Mouse (Mus musculus): ENCODE measurements around the gene Gda. TPM values are rescaled to one million over a fixed set of nuclear protein-coding genes. Genes with fewer than 3 reads are reported as not detected.

The Gda gene
- total RNA-seq, 2 experiments from 2014 or later, result 165 to 226 TPM

GRCm38 (mm10) chr19:21461221-21461960 lies 11.9 kb downstream of the Gda start:
- peak; percentile 98 for ATAC-seq (ENCODE audit: poor library complexity, severe bottlenecking)

GRCm38 (mm10) chr19:21457461-21457860 lies 15.8 kb downstream of the Gda start:
- no peak for ATAC-seq (ENCODE audit: poor library complexity, severe bottlenecking)

DNA sequence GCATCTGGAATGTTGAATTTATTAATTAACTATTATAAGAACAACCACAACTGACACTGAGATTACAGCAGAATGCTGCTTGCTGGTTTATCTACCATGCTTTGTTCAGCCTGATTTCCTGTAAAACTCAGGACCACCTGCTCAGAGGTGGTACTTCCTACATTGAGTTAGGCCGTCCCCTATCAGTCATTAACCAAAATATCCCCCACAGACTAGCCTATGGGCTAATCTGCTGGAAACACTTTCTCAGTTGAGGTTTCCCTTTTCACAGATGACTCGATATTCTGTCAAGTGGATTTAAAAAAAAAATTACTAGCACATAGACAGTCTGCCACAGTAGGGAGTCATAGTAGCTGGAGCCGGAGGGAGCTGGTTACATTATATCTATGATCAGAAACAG lies 31.5 kb downstream of the Gda start:
- peak; percentile 13; the same call in 1 of the 2 replicates for ATAC-seq (ENCODE audit: poor library complexity, severe bottlenecking)

- ATAC-seq (ENCODE audit: poor library complexity, severe bottlenecking), result peak; percentile 83
These were observed 32.4 kb downstream of the Gda start for GRCm38 (mm10) chr19:21440841-21441240.

DNA sequence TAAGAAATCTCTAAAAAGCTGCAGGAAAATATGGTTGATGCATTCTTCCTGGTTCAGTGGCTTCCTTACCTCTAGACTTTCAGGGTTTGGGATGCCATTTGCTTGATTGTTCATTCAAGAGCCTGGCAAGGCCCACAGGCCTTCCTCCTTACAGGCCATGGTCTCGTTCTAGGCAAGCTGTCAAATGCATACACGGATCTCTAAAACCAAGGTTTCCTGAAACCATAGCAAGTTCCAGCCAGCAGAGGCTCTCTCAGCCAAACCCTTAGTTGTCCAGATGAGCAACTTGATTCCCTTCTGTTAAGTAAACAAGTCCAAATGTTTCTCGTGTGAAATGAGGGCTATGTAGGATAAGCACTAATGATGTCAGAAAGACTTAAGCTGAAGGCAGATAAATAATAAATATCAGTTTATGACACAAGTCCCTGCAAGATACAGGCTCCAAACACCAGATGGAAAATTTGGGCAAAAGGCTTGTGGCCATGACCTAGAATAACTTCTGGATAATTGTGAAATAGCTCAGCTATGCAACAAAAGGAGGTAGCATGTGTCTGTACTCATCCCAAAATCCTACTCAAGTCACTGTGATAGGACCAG lies 34.0 kb downstream of the Gda start:
- no peak for ATAC-seq (ENCODE audit: poor library complexity, severe bottlenecking)

DNA sequence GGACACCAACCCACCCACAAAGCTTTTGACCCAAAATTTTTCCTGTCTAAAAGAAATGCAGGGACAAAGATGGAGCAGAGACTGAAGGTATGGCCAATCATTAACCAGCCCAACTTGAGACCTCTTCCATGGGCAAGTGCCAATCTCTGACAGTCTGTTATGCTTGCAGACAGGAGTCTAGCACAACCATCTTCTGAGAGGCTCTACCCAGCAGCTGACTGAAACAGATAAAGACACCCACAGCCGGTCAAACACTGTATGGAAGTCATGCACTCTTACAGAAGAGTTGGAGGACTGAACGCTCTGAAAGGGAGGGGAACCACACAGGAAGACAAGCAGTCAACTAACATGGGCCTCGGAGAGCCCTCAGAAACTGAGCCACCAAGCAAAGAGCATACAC lies 36.7 kb downstream of the Gda start:
- ATAC-seq (ENCODE audit: poor library complexity, severe bottlenecking), result no peak

GRCm38 (mm10) chr19:21433348-21433747 lies 39.9 kb downstream of the Gda start:
- no peak for ATAC-seq (ENCODE audit: poor library complexity, severe bottlenecking)

- ATAC-seq (ENCODE audit: poor library complexity, severe bottlenecking), result no peak
These were observed 40.4 kb downstream of the Gda start for GRCm38 (mm10) chr19:21432879-21433278.

GRCm38 (mm10) chr19:21432286-21432685 lies 41.0 kb downstream of the Gda start:
- ATAC-seq (ENCODE audit: poor library complexity, severe bottlenecking), result no peak

DNA sequence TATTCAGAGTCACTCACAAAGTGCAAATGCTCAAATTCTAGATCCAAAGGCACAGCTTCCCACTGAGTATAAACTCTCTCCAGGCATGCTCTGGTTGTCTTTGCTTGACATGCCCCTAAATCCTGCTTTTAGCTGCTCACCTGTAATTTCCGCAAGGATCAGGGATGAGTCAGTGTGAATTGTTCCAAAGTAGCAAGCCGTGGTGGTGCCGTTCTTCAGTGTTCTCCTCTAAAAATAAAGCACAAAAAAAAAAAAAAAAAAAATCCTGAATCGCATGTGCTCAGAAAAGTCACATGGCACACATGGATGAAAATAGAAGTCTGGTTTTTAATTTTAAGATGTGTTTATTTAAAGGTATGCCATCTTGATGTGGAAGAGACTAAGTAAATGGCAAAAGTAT lies 47.9 kb downstream of the Gda start:
- no peak for ATAC-seq (ENCODE audit: poor library complexity, severe bottlenecking)

DNA sequence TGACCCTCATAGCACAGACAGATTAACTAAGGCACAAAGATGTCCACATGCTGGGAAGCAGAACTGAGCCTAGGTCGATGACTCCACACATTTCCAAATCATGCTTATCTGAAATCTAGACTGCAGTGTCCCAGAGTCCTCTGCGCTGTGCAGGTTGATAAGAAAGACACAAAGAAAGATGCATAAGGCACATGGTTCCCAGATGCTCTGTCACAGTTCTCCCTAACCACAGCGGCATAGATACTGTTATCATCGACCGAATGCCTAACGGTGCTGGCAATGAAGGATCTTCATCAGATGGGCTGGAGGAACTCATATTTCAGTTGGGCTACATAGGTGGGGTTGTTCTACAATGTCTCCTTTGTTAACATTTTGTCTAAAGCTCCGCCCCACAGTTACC lies 49.5 kb downstream of the Gda start:
- ATAC-seq (ENCODE audit: poor library complexity, severe bottlenecking), result peak; percentile 35; the same call in 1 of the 2 replicates

GRCm38 (mm10) chr19:21418418-21418817 lies 54.8 kb downstream of the Gda start:
- ATAC-seq (ENCODE audit: poor library complexity, severe bottlenecking), result no peak

DNA sequence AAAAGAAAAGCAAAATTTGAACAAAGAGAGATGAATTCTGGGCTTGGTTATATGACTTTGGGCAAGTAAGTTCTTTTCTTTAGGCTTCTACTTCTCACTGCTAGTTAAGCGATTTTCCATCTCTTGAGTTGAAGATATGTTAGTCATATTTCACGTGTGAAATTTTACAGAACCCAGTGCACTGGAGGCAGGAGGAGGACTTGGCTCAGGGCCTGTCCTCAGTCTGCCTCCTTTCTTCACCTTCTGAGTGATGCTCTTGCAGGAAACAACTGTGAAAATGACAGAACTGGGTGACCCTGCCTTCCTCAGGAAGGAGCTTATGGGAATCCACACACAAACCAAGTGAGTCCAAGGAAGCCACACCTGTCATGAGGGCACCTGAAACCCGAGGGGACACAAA lies 57.9 kb downstream of the Gda start:
- ATAC-seq (ENCODE audit: poor library complexity, severe bottlenecking), result no peak

GRCm38 (mm10) chr19:21409178-21409577 lies 64.1 kb downstream of the Gda start:
- no peak for ATAC-seq (ENCODE audit: poor library complexity, severe bottlenecking)

DNA sequence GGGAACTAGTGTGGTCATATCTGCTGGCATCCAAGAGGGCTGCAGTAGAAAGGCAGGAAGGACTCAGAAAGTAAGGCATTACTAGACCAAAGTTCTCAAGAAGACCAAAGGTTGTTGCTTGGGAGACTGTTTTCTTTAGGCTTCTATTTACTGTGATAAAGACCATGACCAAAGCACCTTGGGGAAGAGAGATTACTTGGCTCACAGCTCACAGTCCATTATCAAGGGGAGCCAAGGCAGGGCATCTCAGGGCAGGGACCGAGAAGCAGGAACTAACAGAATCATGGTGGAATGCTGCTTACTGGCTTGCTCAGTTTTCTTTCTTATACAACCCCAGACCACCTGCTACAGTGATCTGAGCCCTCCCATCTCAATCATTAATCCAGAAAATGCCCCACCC lies 65.9 kb downstream of the Gda start:
- peak; percentile 33 for ATAC-seq (ENCODE audit: poor library complexity, severe bottlenecking)

GRCm38 (mm10) chr19:21397994-21398393 lies 75.3 kb downstream of the Gda start:
- no peak for ATAC-seq (ENCODE audit: poor library complexity, severe bottlenecking)

DNA sequence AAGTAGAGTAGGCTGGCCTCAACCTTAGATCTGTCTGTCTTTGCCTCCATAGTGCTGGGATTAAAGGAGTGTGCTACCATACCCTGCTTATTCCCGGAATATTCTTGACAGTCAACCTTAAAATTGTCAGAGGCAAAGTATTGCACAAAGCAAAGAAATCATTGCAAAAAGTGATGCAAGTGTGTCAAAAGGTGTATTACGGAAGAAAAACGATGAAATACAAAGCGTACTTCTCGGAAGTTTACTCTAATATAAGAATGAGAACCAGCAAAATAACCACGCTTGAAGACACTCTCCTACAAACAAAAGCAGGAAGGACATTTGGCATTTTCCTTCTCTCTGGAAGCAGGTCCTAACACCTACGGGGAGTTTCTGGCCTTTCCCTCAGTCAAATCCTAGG lies 76.9 kb downstream of the Gda start:
- peak; percentile 76 for ATAC-seq (ENCODE audit: poor library complexity, severe bottlenecking)

- ATAC-seq (ENCODE audit: poor library complexity, severe bottlenecking), result no peak
These were observed 82.3 kb downstream of the Gda start for GRCm38 (mm10) chr19:21390904-21391303.

DNA sequence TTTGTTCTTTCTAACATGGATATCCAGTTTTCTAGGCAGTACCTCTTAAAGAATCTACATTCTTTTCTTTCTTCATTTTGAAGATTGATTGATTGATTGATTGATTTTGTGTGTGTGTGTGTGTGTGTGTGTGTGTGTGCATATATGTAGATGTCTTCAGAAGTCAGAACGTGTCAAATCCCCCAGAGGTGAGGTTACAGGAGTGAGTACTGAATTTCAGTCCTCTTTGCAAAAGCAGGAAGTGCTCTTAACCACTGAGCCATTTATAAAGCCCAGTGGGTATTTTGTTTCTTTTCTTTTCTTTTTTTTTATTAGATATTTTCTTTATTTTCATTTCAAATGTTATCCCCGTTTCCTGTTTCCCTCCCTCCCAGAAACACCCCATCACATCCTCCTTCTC lies 86.4 kb downstream of the Gda start:
- no peak for ATAC-seq (ENCODE audit: poor library complexity, severe bottlenecking)

- ATAC-seq (ENCODE audit: poor library complexity, severe bottlenecking), result no peak
These were observed 89.0 kb downstream of the Gda start for GRCm38 (mm10) chr19:21384231-21384630.

DNA sequence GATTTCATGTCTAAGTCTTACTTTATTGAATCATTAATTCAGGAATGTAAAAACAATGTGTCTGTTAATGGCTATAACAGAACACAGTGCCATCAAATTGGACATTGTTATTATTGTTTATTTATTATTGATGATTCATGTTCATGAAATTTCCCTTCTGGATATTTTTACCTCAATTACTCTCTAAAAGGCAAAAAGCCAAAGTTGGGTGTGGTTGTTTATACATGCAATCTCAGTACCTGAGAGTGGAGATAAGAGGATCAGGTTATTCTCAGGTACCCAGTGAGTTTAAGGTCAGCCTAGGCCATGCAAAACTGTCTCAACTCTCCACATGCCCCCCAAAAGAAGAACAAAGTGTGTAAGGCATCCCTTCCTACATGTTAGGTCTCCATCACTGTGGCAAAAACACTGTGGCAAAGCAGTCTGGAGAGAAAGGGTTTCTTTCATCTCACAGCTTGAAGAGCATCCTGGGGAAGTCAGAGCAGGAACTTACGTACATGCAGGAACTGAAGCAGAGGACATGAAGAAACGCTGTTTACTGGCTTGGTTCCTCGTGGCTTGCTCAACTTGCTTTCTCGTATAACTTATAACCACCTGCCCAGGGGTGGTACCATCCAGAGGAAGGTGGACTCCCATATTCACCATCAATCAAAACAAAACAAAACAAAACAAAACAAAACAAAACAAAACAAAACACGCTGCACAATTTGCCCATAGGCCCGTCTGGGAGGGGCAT lies 89.6 kb downstream of the Gda start:
- ATAC-seq (ENCODE audit: poor library complexity, severe bottlenecking), result peak; percentile 99

DNA sequence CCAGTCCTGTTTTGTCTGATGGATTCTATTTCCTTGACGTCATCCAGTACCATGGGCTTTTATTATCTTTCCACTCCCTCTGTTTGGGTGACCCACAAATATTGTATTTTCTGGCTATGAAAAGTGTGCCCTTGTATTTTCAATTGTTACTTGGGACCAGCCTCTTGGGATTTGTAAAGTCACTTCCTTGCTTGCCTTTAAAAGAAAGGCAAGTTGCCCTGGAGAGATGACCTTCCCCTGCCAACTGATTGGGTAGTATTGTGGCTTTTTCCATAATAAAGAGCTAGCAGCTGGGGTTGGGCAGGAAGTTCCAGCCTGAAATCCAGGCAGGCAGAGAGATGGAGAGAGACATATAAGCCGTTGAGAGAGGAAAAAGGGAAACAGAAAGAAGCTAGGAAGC lies 91.5 kb downstream of the Gda start:
- ATAC-seq (ENCODE audit: poor library complexity, severe bottlenecking), result no peak

Measured in megakaryocyte, adult 5-6 weeks (primary cell).